8 mouse cellular contexts compared by ENCODE assay signal in genomic region chr3:87929341-87930077, GRCm38 (mm10). TPM values are rescaled to one million over a fixed set of nuclear protein-coding genes. Genes with fewer than 3 reads are reported as not detected.
DNase-seq lines count a peak whose midpoint lies in the region; ATAC-seq and TF ChIP-seq lines count a peak whose summit lies in the region.

No protein-coding gene starts in this region.

- peak overlapping the region; percentile 98 for H3K27ac ChIP-seq in heart, embryonic 10.5 days
- peak overlapping the region; percentile 79 for H3K27ac ChIP-seq in forebrain, embryonic 15.5 days (replicated peaks)
- peak overlapping the region; percentile 95 for H3K27ac ChIP-seq in liver, postnatal 0 days (ENCODE audit: low read depth)

- DNase-seq in heart, embryonic 10.5 days (ENCODE audit: low spot score): no peak
- DNase-seq in heart, adult 11 months: no peak
- no peak for DNase-seq in liver, postnatal 0 days
- no peak for DNase-seq in layer of hippocampus, adult 9-10 months (ENCODE audit: low spot score)
- no peak for DNase-seq in gastrocnemius, postnatal 10 days
- no peak for DNase-seq in thymus, postnatal 36 days

- H3K79me3 ChIP-seq in C2C12 (ENCODE audit: low read depth): peaks cover 49% of the 10 kb centered on the region

- peak overlapping the region; percentile 89 for H3K4me3 ChIP-seq in heart, embryonic 10.5 days
- H3K4me3 ChIP-seq in C2C12 (ENCODE audit: insufficient read depth, poor library complexity, severe bottlenecking): peak overlapping the region; percentile 75
- H3K4me3 ChIP-seq in forebrain, embryonic 15.5 days: peak overlapping the region; percentile 70
- H3K4me3 ChIP-seq in liver, postnatal 0 days (ENCODE audit: low read depth, low read length): peak overlapping the region; percentile 87

- peak overlapping the region; percentile 80 for H3K4me2 ChIP-seq in forebrain, embryonic 15.5 days (replicated peaks)
- H3K4me2 ChIP-seq in liver, postnatal 0 days (ENCODE audit: low read depth, low read length): peak overlapping the region; percentile 90

- ATAC-seq in forebrain, embryonic 15.5 days (replicated peaks): peak; percentile 70
- ATAC-seq in liver, postnatal 0 days: peak; percentile 40

- H3ac ChIP-seq in C2C12 (ENCODE audit: control insufficient read depth, insufficient read length, low read depth): peak overlapping the region; percentile 98

- no peak for TF ChIP-seq EP300 in liver, postnatal 0 days (IDR thresholded peaks at IDR 0.05; ENCODE audit: low read depth)

- H3K4me1 ChIP-seq in heart, embryonic 10.5 days: peaks cover 19% of the 10 kb centered on the region
- peaks cover 43% of the 10 kb centered on the region for H3K4me1 ChIP-seq in forebrain, embryonic 15.5 days
- H3K4me1 ChIP-seq in liver, postnatal 0 days (ENCODE audit: insufficient read depth): peaks cover 23% of the 10 kb centered on the region

- WGBS in heart, embryonic 10.5 days: 6% methylated on average over 26 of the region's 26 CpGs
- 8% methylated on average over 26 of the region's 26 CpGs for WGBS in forebrain, embryonic 15.5 days
- WGBS in liver, postnatal 0 days (ENCODE audit: insufficient replicate concordance): 3% methylated on average over 26 of the region's 26 CpGs

- TF ChIP-seq CTCF in C2C12 (IDR thresholded peaks at IDR 0.05; ENCODE audit: control insufficient read depth, insufficient read depth, insufficient read length): no peak
- no peak for TF ChIP-seq CTCF in liver, postnatal 0 days (IDR thresholded peaks at IDR 0.05; ENCODE audit: low read depth)

- no peaks in the 10 kb centered on the region for H3K27me3 ChIP-seq in heart, embryonic 10.5 days (ENCODE audit: insufficient read depth, poor library complexity, severe bottlenecking)
- H3K27me3 ChIP-seq in C2C12 (ENCODE audit: control insufficient read depth, insufficient read depth, insufficient read length): no peaks in the 10 kb centered on the region
- H3K27me3 ChIP-seq in forebrain, embryonic 15.5 days: no peaks in the 10 kb centered on the region
- no peaks in the 10 kb centered on the region for H3K27me3 ChIP-seq in liver, postnatal 0 days (ENCODE audit: insufficient read depth, low read length)

- peaks cover 70% of the 10 kb centered on the region for H3K79me2 ChIP-seq in C2C12 (ENCODE audit: control insufficient read depth, insufficient read depth)

- H3K9ac ChIP-seq in forebrain, embryonic 15.5 days (replicated peaks): peak overlapping the region; percentile 75
- H3K9ac ChIP-seq in liver, postnatal 0 days (replicated peaks): peak overlapping the region; percentile 88

- no peaks in the 10 kb centered on the region for H3K9me3 ChIP-seq in heart, embryonic 10.5 days
- H3K9me3 ChIP-seq in forebrain, embryonic 15.5 days: no peaks in the 10 kb centered on the region
- H3K9me3 ChIP-seq in liver, postnatal 0 days (ENCODE audit: low read length): no peaks in the 10 kb centered on the region

- peaks cover 67% of the 10 kb centered on the region for H3K36me3 ChIP-seq in heart, embryonic 10.5 days
- H3K36me3 ChIP-seq in C2C12 (ENCODE audit: control insufficient read depth, insufficient read depth): peaks cover 67% of the 10 kb centered on the region
- peaks cover 49% of the 10 kb centered on the region for H3K36me3 ChIP-seq in forebrain, embryonic 15.5 days
- H3K36me3 ChIP-seq in liver, postnatal 0 days (replicated peaks; ENCODE audit: insufficient read depth, low read length): peaks cover 34% of the 10 kb centered on the region

TF ChIP-seq in C2C12, 6 proteins besides CTCF, POLR2A, EP300 and RAD21:
- TF ChIP-seq MYOD1 (IDR thresholded peaks at IDR 0.05; ENCODE audit: control insufficient read depth, insufficient read length, low read depth) (no peak), MYOG (IDR thresholded peaks at IDR 0.05; ENCODE audit: control insufficient read depth, extremely low read depth, insufficient read length) (no peak)

RNA-seq across cellular contexts. Expression of gene Isg20l2, which starts 0.6 kb away (rescaled TPM):
- polyA plus RNA-seq in heart, embryonic 10.5 days (2016; fragmentation: Nextera tagmentation; extraction: Ambion mirVana): 39.6 and 55.1 TPM in 2 replicates
- 25.0 TPM for polyA plus RNA-seq in C2C12 (2012; fragmentation: generic; extraction: Trizol)
- 49.7 and 50.0 TPM in 2 replicates for polyA plus RNA-seq in forebrain, embryonic 15.5 days (2015; fragmentation: Nextera tagmentation; extraction: Ambion mirVana)
- polyA plus RNA-seq in liver, postnatal 0 days (2015; fragmentation: Nextera tagmentation; extraction: Ambion mirVana): 12.3 and 13.2 TPM in 2 replicates
- total RNA-seq in gastrocnemius, postnatal 10 days (2021): 10 to 100 TPM; 10.7 to 15.0 TPM

RNA-seq across cellular contexts. Expression of gene Rrnad1, which starts 1.0 kb away (rescaled TPM):
- 16.8 and 21.0 TPM in 2 replicates for polyA plus RNA-seq in heart, embryonic 10.5 days (2016; fragmentation: Nextera tagmentation; extraction: Ambion mirVana)
- polyA plus RNA-seq in C2C12 (2012; fragmentation: generic; extraction: Trizol): 7.1 TPM
- polyA plus RNA-seq in forebrain, embryonic 15.5 days (2015; fragmentation: Nextera tagmentation; extraction: Ambion mirVana): 20.1 and 20.2 TPM in 2 replicates
- 4.3 TPM in 2 replicates for polyA plus RNA-seq in liver, postnatal 0 days (2015; fragmentation: Nextera tagmentation; extraction: Ambion mirVana)
- 1 to 10 TPM; 4.8 to 7.0 TPM for total RNA-seq in gastrocnemius, postnatal 10 days (2021)

RNA-seq across cellular contexts. Expression of gene Mrpl24, which starts 10.2 kb away (rescaled TPM):
- 64.2 and 71.3 TPM in 2 replicates for polyA plus RNA-seq in heart, embryonic 10.5 days (2016; fragmentation: Nextera tagmentation; extraction: Ambion mirVana)
- polyA plus RNA-seq in C2C12 (2012; fragmentation: generic; extraction: Trizol): 69.7 TPM
- polyA plus RNA-seq in forebrain, embryonic 15.5 days (2015; fragmentation: Nextera tagmentation; extraction: Ambion mirVana): 62.7 and 68.2 TPM in 2 replicates
- polyA plus RNA-seq in liver, postnatal 0 days (2015; fragmentation: Nextera tagmentation; extraction: Ambion mirVana): 50.3 and 54.1 TPM in 2 replicates
- 10 to 100 TPM; 47.3 to 55.6 TPM for total RNA-seq in gastrocnemius, postnatal 10 days (2021)

RNA-seq across cellular contexts. Expression of gene Crabp2, which starts 19.0 kb away (rescaled TPM):
- 35.8 and 126 TPM in 2 replicates for polyA plus RNA-seq in heart, embryonic 10.5 days (2016; fragmentation: Nextera tagmentation; extraction: Ambion mirVana)
- 14.4 TPM for polyA plus RNA-seq in C2C12 (2012; fragmentation: generic; extraction: Trizol)
- 14.9 and 18.4 TPM in 2 replicates for polyA plus RNA-seq in forebrain, embryonic 15.5 days (2015; fragmentation: Nextera tagmentation; extraction: Ambion mirVana)
- polyA plus RNA-seq in liver, postnatal 0 days (2015; fragmentation: Nextera tagmentation; extraction: Ambion mirVana): not detected in 2 replicates
- total RNA-seq in gastrocnemius, postnatal 10 days (2021): 1 to 10 TPM in 1 of 2 experiments, under 1 TPM in 1; 0.96 to 1.1 TPM

RNA-seq across cellular contexts. Expression of gene Hdgf, which starts 23.4 kb away (rescaled TPM):
- 182 and 248 TPM in 2 replicates for polyA plus RNA-seq in heart, embryonic 10.5 days (2016; fragmentation: Nextera tagmentation; extraction: Ambion mirVana)
- 279 TPM for polyA plus RNA-seq in C2C12 (2012; fragmentation: generic; extraction: Trizol)
- polyA plus RNA-seq in forebrain, embryonic 15.5 days (2015; fragmentation: Nextera tagmentation; extraction: Ambion mirVana): 226 and 235 TPM in 2 replicates
- polyA plus RNA-seq in liver, postnatal 0 days (2015; fragmentation: Nextera tagmentation; extraction: Ambion mirVana): 116 and 123 TPM in 2 replicates
- total RNA-seq in gastrocnemius, postnatal 10 days (2021): 100 to 1,000 TPM; 192 to 197 TPM
